Mouse (Mus musculus) neural tube, embryonic 15.5 days (tissue): ENCODE measurements around the gene Prps1l3. TPM values are rescaled to one million over a fixed set of nuclear protein-coding genes. Genes with fewer than 3 reads are reported as not detected.

ENCODE experiments used
- ATAC-seq: fragments of 200-750 bp; cut with Nextera tagmentation; 2 replicates; pipeline ENCODE4 v1.8.0; 2017; ENCODE audit warnings: mild to moderate bottlenecking, moderate TSS enrichment, moderate library complexity; ENCODE audit not compliant: low FRiP score
- H3K27ac ChIP-seq: fragments of 300-500 bp; sonication (generic); replicated peaks from 2 replicates; pipeline ENCODE4 v1.5.1; 2015; ENCODE audit warnings: mild to moderate bottlenecking, inconsistent platforms
- H3K27me3 ChIP-seq: fragments of 300-500 bp; sonication (generic); replicated peaks from 2 replicates; pipeline ENCODE4 v1.6.1; 2015; ENCODE audit warnings: inconsistent platforms
- H3K36me3 ChIP-seq: fragments of 300-500 bp; sonication (generic); 2 replicates; pipeline ENCODE4 v1.6.1; 2015; ENCODE audit warnings: inconsistent platforms
- H3K4me1 ChIP-seq: fragments of 300-500 bp; sonication (generic); 2 replicates; pipeline ENCODE4 v1.6.1; 2015; ENCODE audit warnings: inconsistent platforms
- H3K4me2 ChIP-seq: fragments of 300-500 bp; sonication (generic); 2 replicates; pipeline ENCODE4 v1.6.1; 2015; ENCODE audit warnings: inconsistent platforms, mild to moderate bottlenecking, moderate library complexity
- H3K4me3 ChIP-seq: fragments of 300-500 bp; sonication (generic); replicated peaks from 2 replicates; pipeline ENCODE4 v1.5.1; 2015; ENCODE audit warnings: mild to moderate bottlenecking, inconsistent platforms
- H3K9ac ChIP-seq: fragments of 300-500 bp; sonication (generic); replicated peaks from 2 replicates; pipeline ENCODE4 v1.6.1; 2015; ENCODE audit warnings: mild to moderate bottlenecking, inconsistent platforms
- H3K9me3 ChIP-seq: fragments of 300-500 bp; sonication (generic); replicated peaks from 2 replicates; pipeline ENCODE4 v1.6.1; 2016; ENCODE audit warnings: inconsistent platforms
- WGBS: fragments of 180-500 bp; shearing (Covaris S2); methylation state at CpG from one replicate; pipeline ENCODE4 v1.1.7; 2015; ENCODE audit warnings: mixed read lengths; 5-methylcytosine and 5-hydroxymethylcytosine counted together
- polyA plus RNA-seq: library from polyadenylated mRNA; unstranded; fragments of >200 nt; fragmentation: Nextera tagmentation; extraction: Ambion mirVana; gene quantifications from 2 replicates; pipeline ENCODE4 v1.2.1, GENCODE M21; 2015

The Prps1l3 gene
- polyA plus RNA-seq = 20.0 and 30.6 TPM in 2 replicates

DNA sequence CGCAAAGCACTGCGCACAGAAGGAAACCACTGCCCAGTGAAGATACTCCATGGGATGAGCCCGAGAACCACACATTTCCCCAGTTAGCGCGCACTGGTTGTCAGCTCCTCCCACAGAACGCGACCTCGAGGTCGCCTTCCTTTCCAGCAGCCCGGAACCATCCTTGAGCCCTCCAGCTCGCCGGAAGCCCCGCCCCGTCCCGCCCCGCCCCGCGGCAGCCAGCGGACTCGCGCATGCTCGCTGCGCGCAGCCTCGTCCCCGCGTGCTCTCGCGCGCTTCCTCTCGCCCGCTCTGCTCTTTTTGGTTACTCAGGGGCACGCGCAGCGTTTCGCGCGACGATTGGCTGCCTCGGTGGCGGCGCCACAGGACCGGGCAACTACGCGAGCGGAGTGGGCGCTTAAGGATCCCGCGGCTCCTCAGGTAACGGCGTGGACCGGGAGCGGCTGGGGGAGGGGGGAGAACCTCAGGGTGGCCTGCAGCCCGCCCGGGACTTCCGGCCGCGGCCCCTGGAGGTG is at the start of gene Prps1l3, which contains the start of gene Mipol1:
Prps1l3 (plus strand) TSS at position 221 of the 515 bp plus-strand sequence.
Mipol1 (plus strand) TSS at position 236 of the 515 bp plus-strand sequence.
- H3K9me3 ChIP-seq = no peaks in the 10 kb centered on the region
- peak within 1 kb of the TSS; percentile 72 for H3K9ac ChIP-seq
- no peaks in the 10 kb centered on the region for H3K36me3 ChIP-seq
- no peaks in the 10 kb centered on the region for H3K27me3 ChIP-seq
- H3K4me3 ChIP-seq = peak within 1 kb of the TSS; percentile 94
- WGBS = under 1% methylated on average over 57 of the region's 58 CpGs
- ATAC-seq = peak; percentile 99
- peak within 1 kb of the TSS; percentile 62 for H3K4me2 ChIP-seq
- peaks cover 8% of the 10 kb centered on the region for H3K4me1 ChIP-seq
- H3K27ac ChIP-seq = peak within 1 kb of the TSS; percentile 86

DNA sequence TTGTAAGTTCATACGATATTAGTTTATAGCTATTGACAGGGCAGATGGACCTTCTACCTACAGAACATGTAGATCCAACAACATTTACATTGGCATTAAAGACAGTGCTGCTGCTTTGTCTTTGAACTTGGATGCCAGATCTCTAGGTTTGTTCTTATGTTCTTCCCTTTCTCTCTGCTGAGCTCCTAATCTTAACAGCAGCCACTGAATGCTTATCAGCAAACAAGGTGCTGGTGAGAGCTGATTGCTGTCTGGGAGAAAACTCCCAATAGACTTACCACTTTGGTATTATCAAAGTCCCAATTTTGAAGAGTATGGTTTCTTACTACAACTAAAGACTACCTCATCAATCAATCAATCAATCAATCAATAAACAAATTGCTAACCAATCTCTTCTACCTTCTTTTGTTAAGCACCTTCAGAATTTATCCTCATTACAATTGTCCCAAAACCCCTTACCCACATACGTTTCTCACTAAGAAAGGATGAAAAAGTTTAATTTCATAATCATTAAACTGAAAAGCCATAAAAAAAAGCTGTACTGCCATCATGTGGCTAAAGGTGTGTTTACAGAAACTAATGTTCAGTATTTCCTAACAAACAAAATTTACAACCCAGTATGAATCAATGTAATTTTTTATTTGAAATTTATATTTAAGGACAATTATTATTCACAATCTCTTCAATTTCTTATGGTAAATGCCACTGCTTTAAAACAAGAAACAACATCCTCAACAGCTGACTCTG is 45.6 kb upstream of the Prps1l3 start:
- no peaks in the 10 kb centered on the region for H3K36me3 ChIP-seq
- WGBS = 65% methylated on average over 2 of the region's 2 CpGs

DNA sequence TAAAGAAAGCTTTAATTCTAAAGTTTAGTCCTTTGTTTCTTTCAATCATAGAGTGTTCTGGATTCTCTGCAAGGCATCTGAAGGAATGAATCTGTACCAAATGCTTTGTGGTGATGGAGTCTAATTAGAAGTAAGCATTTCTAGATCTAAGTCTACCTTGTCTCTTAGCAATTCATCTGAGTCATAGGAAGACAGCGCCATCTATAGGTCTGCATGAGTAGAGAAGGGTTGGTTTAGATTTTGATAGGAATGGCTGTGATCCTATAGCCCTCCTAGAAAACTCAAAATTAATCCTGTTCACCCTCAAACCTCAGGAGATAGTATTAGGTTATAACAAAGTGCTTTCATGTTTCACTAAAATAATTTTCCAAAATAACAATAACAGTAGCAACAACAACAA is 44.7 kb upstream of the Prps1l3 start:
- no peaks in the 10 kb centered on the region for H3K4me1 ChIP-seq
- H3K36me3 ChIP-seq = no peaks in the 10 kb centered on the region
- no peak overlapping the region for H3K27ac ChIP-seq
- no peak overlapping the region for H3K4me3 ChIP-seq
- H3K9ac ChIP-seq = no peak overlapping the region
- no peak overlapping the region for H3K4me2 ChIP-seq
- 0% methylated on average over 1 of the region's 1 CpGs for WGBS
- peaks cover 3% of the 10 kb centered on the region; the same call in 1 of the 2 replicates for H3K27me3 ChIP-seq
- ATAC-seq = no peak
- no peaks in the 10 kb centered on the region for H3K9me3 ChIP-seq

More for the DNA sequence above, 45.6 kb upstream of the Prps1l3 start:
- no peak overlapping the region for H3K9ac ChIP-seq
- H3K4me3 ChIP-seq = no peak overlapping the region
- no peaks in the 10 kb centered on the region for H3K9me3 ChIP-seq
- H3K27me3 ChIP-seq = peaks cover 3% of the 10 kb centered on the region; the same call in 1 of the 2 replicates
- no peak overlapping the region for H3K27ac ChIP-seq
- ATAC-seq = no peak
- no peak overlapping the region for H3K4me2 ChIP-seq
- H3K4me1 ChIP-seq = no peaks in the 10 kb centered on the region

DNA sequence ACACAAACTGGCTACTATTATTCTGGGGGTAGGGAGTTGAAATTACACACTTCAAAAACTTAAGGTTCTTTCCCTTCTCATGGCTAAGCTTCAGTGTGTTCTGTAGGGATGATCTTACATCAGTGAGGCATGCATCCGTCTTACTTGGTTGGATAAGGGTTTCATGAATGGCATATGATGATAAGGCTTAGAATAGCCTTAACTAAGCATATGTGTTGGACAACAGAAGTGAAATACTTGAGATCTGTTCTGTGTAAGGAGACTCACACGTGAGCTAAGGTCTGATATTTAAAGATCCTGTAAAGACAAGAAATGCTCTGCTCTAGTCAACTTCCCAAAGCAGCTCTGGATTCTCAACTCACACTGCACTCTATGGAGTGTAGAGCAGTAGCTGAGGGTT is 44.1 kb upstream of the Prps1l3 start:
- Histone ChIP-seq H3K4me2 (no peak overlapping the region), H3K36me3 (no peaks in the 10 kb centered on the region), H3K9ac (no peak overlapping the region), H3K27me3 (peaks cover 3% of the 10 kb centered on the region; the same call in 1 of the 2 replicates), H3K4me1 (no peaks in the 10 kb centered on the region), H3K9me3 (no peaks in the 10 kb centered on the region), H3K4me3 (no peak overlapping the region), H3K27ac (no peak overlapping the region)
- WGBS = 71% methylated on average over 2 of the region's 2 CpGs
- no peak for ATAC-seq

DNA sequence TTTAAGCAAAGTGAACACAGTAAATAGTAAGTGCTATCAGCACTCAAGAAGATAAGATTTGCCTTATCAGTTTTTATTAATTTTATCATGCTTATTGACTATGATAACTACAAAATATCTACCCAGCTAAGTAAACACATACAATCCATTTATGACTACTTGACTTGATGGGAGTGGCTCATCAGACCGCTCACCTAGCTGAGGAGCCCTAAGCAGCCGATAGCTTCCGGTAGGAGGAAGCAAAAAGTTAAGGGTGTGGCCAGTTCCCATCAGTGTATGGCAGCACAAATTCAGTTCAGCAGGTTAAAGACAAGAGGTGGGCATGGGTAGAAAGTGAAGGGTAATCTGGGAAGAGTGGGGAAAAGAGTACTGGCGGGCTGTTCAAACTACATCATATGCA is 43.2 kb upstream of the Prps1l3 start:
- Histone ChIP-seq H3K9me3 (no peaks in the 10 kb centered on the region), H3K4me1 (no peaks in the 10 kb centered on the region), H3K9ac (no peak overlapping the region), H3K27me3 (peaks cover 3% of the 10 kb centered on the region; the same call in 1 of the 2 replicates), H3K27ac (no peak overlapping the region), H3K36me3 (no peaks in the 10 kb centered on the region), H3K4me3 (no peak overlapping the region), H3K4me2 (no peak overlapping the region)
- 87% methylated on average over 4 of the region's 4 CpGs for WGBS
- no peak for ATAC-seq

DNA sequence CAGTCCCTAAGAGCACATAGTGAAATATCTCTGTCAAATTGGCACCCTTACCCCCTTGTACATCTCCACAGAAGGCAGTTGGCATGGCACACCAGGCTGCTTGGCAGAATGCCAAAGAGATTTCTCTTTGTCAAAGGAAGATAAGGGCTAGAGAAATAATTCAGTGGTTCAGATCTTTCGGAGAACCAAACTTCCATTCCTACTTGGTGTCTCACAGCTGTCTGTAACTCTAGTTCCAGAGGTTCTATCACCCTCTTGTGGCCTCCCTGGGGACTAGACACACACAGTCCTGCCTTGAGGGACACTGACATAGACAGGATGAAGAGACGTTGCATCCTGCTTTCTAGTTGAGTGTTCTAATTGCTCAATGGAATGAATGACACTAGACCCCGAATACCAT is 35.6 kb upstream of the Prps1l3 start:
- H3K9ac ChIP-seq = no peak overlapping the region
- no peaks in the 10 kb centered on the region for H3K36me3 ChIP-seq
- no peak overlapping the region for H3K4me3 ChIP-seq
- no peak overlapping the region for H3K27ac ChIP-seq
- peaks cover 12% of the 10 kb centered on the region for H3K4me1 ChIP-seq
- no peak overlapping the region for H3K4me2 ChIP-seq
- no peak for ATAC-seq
- WGBS = 21% methylated on average over 3 of the region's 3 CpGs
- H3K27me3 ChIP-seq = peaks cover 20% of the 10 kb centered on the region
- no peaks in the 10 kb centered on the region for H3K9me3 ChIP-seq

DNA sequence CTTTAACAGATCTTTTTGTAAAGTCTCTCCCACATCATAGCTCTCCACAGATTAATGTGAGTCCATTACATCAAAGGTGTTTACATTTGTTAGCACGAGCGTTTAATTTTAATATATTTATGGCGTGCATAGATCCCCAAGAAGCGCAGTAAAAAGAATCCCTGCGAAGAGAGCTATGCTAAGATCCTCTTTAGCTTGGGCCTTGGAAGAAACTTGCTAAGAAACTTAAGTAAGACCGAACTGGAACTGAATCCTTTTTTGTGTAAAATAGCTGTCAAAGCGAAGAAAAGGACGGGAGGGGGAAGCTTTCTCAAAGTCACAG is 34.0 kb upstream of the Prps1l3 start:
- H3K27me3 ChIP-seq = peaks cover 20% of the 10 kb centered on the region
- peaks cover 12% of the 10 kb centered on the region for H3K4me1 ChIP-seq
- no peak overlapping the region for H3K27ac ChIP-seq
- no peak overlapping the region for H3K9ac ChIP-seq
- H3K9me3 ChIP-seq = no peaks in the 10 kb centered on the region
- no peaks in the 10 kb centered on the region for H3K36me3 ChIP-seq
- peak overlapping the region; percentile 94 for H3K4me2 ChIP-seq
- WGBS = 4% methylated on average over 8 of the region's 8 CpGs
- no peak for ATAC-seq
- H3K4me3 ChIP-seq = peak overlapping the region; percentile 49

DNA sequence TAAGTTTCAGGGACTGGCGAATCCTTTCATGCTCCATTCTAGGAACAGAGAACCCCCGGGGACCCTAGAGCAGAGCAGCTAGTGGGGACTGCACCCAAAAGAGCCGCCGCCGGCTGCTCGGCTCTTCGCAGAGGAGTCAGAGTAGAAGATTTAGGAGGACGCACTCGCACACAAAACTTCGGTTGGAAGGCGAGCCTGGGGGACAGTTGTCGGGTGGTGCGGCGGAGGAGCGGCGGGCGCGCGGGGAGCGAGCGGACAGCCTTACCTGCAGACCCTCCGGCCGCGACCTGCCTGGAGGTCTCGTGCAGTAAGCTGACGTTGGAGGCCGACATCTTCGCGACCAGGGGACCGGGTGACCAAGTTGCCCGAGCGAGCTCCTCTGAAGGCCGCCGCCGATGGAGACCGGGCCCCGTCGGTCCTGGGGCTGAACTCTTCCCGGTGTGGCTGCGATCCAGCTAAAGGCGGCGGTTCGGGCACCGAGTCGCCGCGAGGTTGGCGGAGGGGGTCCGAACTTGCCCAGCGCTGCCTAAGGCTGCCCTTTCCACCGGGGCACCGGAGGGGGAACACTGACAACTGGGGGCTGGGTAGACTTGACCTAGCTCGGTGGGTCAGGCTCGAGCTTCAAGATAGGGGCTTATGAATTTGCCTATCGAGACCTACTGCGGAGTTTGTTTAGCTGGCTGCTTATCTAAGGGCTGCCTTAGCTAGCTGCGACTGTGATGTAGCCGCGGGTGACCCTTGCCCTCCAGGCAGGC is 33.4 kb upstream of the Prps1l3 start:
- H3K4me2 ChIP-seq = peak overlapping the region; percentile 94
- WGBS = under 1% methylated on average over 56 of the region's 59 CpGs
- peak overlapping the region; percentile 43 for H3K9ac ChIP-seq
- no peaks in the 10 kb centered on the region for H3K36me3 ChIP-seq
- peak; percentile 61 for ATAC-seq
- H3K4me1 ChIP-seq = peaks cover 12% of the 10 kb centered on the region
- no peaks in the 10 kb centered on the region for H3K9me3 ChIP-seq
- H3K27me3 ChIP-seq = peaks cover 20% of the 10 kb centered on the region
- H3K27ac ChIP-seq = no peak overlapping the region
- H3K4me3 ChIP-seq = peak overlapping the region; percentile 49

DNA sequence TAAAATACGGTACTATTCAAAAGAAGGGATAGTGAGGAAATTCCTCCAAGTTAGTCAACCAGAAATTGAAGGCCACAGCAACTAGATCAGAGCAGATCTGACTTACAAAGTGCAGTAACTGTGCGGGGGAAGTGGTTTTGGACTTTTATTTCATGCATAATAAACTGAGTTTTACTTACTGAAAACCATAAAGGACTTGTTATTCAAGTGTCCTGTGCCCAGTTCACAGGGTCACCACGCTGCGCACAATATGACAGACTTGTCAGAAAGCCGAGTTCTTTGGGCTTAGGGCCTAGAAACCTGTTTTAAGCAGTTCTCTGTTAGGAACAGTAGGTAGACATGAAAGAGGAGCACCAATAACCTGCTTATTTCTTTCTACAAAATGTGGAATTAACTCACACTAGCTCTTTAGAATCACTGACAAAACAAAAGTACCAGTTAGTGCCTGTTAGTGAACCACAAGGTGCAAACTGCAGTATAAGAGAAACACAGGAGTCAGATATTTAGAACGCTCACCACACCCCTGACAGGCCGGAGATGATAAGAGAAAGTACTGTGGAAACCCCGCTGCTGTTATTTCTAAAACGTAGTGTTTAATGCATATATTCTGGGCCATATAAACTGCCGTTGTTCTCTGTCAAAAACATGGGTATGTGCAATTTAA is 32.7 kb upstream of the Prps1l3 start, which contains the start of gene Slc25a21:
Slc25a21 (minus strand) TSS at position 110 of the 664 bp plus-strand sequence.
- Histone ChIP-seq H3K27me3 (peaks cover 20% of the 10 kb centered on the region), H3K4me3 (peak within 1 kb of the TSS; percentile 49), H3K27ac (no peak within 1 kb of the TSS), H3K4me1 (peaks cover 12% of the 10 kb centered on the region), H3K36me3 (no peaks in the 10 kb centered on the region), H3K9ac (peak within 1 kb of the TSS; percentile 43), H3K9me3 (no peaks in the 10 kb centered on the region), H3K4me2 (peak within 1 kb of the TSS; percentile 94)
- WGBS = 61% methylated on average over 10 of the region's 10 CpGs
- no peak for ATAC-seq

DNA sequence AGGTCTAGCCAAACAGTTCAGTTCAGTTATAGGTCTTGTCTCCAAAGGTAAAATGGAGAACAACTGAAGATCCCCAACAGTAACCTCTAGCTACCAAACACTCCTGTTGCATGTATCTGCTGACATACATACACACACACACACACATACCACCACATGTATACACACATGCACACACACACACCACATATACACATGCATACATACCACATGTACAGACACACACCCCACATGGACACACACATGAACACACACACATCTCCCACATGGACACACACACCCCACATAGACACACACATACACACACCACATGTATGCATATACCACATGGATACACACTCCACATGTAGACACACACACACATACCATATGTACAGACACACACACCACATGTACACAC is 31.9 kb upstream of the Prps1l3 start:
- Histone ChIP-seq H3K9me3 (no peaks in the 10 kb centered on the region), H3K27ac (no peak overlapping the region), H3K4me3 (no peak overlapping the region), H3K27me3 (peaks cover 20% of the 10 kb centered on the region), H3K4me1 (peaks cover 12% of the 10 kb centered on the region), H3K36me3 (no peaks in the 10 kb centered on the region), H3K4me2 (no peak overlapping the region), H3K9ac (no peak overlapping the region)
- no peak for ATAC-seq

DNA sequence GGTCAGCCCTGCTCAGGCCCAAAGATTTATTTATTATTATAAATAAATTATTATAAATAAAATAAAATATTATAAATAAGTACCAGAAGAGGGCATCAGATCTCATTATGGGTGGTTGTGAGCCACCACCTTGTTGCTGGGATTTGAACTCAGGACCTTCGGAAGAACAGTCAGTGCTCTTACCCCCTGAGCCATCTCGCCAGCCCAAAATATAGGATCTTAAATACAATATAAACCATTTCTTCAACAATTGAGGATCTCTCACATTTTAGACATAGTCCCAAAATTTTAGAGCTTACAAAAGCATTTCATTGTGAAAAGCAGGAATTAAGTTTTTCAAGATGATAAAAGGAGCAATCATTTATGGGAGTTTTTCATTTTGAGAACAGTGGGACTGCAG is 30.8 kb upstream of the Prps1l3 start:
- H3K4me2 ChIP-seq = no peak overlapping the region
- WGBS = 96% methylated on average over 2 of the region's 2 CpGs
- no peak for ATAC-seq
- peaks cover 12% of the 10 kb centered on the region for H3K4me1 ChIP-seq
- H3K4me3 ChIP-seq = no peak overlapping the region
- no peaks in the 10 kb centered on the region for H3K36me3 ChIP-seq
- H3K27ac ChIP-seq = no peak overlapping the region
- peaks cover 20% of the 10 kb centered on the region for H3K27me3 ChIP-seq
- no peaks in the 10 kb centered on the region for H3K9me3 ChIP-seq
- no peak overlapping the region for H3K9ac ChIP-seq
